Mouse (Mus musculus) embryo, embryonic 10.5 days (tissue): ENCODE data around the gene Nqo1.

Experiments used
- DNase-seq: peaks from one replicate; pipeline ENCODE4 v3.0.0-alpha.2; 2015; ENCODE audit warnings: low spot score

Nqo1 gene

DNA sequence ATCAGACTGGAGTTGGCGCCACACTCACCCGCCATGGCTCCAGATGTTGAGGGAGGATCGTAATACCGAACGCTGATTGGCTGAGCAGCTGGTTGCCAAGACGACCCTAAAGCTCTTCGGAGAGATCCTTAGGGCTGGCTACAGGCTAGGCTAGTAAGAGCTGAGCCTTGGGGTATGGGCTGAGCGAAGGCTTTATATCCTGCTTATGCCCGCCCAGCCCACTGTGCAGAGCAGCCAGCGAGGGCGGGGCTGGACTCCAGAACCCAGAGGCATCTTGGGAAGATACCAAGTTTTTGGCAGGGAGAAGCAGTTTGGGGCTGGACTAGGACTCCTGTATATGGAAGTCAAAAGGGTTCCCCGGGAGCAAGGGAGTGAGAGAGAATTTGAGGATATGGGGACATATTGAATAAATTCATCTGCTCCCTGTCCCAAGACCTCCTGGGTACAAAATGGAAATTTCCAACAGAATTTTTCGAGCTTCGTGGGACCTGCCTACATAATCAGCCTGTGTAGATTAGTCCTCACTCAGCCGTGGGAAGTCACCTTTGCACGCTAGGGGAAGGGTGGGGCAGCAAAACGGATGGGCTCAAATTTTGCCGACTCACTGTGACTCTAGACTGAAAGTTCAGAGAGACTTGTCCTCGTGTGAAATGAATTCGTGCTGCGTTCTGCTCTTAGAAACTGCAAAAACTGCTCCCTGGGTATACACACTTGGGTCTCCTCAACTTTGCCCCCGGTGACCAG is at the start of gene Nqo1:
Gene Nqo1 (minus strand): TSS at position 169 of the 744 bp plus-strand sequence.
- peak; percentile 94 for DNase-seq

DNA sequence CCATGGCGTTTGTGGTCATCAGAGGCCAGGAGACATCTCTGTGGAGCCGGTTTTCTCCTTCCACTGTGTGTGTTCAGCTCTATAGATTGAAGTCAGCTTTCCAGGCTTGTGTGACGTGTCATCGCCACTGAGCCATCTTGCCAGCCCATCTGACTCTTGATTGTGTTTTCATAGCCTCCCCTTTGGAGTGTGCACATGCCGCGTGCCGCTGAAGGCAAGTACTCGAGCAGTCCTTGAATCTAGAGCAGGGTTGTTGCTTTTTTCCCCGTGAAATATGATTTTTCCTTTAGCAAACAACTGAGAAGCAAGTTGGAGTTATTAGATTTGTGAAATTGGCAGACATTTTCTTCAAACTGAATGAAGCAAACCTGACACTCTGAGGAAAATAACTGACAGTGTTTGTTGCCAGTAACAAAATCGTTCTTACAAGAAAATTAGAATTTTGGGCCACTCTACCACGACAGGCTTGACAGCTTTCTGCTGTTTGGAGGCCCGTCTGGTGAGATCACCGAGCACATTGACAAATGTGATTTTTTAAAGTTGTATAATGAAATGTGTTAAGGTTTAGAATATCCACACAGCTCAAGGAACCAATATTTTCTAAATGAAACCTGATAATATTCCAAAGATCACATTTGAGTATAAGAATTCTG is 48.5 kb upstream of the Nqo1 start:
- no peak for DNase-seq

DNA sequence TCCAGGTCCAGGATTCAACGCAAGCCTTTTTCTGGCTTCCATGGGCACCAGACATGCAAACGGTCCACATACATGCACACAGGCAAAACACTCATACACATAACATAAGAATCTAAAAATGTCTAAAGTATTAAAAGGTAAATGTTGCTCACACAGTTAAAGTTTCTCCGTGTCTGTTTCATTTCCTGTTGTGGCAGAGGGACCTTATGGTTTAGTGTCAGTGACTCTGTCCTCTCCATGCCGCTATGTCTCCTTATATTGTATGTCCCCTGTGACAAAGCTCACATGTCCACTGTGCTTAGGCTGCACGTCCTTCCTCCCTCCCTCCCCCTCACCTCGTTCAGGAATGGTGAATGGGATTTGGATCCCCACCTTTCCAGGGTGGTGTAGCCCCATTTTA is 46.6 kb upstream of the Nqo1 start:
- DNase-seq: no peak

DNA sequence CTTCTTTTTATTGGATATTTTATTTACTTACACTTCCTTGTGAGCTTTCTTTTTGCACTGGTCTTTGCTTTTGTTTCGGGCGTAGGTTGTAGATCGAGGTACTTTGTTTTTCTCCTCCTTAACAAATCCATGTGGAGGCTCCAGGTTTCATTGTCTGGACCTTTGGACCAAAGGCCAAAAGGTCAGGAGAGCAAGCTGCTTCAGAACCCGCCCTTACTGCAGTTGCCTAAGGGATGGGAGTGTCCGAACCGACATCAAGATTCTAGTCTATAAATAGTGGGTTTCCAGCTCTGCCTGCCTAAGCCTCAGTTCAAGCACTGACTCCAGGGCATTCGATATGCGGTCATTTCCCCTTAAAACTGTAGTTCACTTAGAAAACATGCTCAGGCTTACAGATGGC is 46.1 kb upstream of the Nqo1 start:
- DNase-seq: peak; percentile 23

DNA sequence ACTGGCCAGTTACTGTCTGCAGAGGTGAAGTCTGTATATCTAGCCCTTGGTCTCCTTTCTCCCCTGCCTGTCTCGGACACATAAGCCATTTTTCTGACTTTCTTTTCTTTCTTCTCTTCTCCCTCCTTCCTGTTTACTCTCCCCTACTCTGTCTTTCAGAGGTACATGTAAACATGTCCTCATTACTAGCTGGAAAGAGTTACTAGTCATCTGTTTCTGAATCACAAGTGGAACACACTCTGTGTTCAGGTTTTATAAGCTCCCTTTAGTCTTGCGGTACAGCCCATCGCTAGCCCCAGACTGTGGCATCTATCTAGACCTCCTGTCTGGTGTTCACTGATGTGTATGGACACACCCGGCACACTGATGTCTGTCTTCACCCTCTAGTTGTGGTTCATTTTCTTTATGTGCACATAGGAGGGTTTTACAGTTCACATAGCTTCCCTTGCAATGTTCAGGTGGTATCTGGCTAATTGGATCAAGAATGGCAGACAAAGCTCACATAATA is 45.4 kb upstream of the Nqo1 start:
- DNase-seq: no peak

DNA sequence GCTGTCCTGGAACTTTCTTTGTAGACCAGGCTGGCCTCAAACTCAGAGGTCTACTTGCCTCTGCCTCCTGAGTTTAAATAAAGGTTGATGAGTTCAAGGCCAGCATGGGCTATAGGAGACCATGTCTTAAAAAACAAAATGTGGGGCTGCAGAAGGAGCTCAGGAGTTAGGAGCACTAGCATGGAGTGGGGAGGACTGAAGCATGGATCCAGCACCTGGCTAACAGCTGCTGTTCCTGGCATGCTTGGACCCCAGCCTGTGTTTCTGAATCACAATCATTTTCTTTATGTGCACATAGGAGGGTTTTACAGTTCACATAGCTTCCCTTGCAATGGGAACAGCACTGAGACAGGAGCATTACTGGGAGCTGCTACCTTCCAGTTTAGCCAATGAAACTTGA is 44.7 kb upstream of the Nqo1 start:
- no peak for DNase-seq

DNA sequence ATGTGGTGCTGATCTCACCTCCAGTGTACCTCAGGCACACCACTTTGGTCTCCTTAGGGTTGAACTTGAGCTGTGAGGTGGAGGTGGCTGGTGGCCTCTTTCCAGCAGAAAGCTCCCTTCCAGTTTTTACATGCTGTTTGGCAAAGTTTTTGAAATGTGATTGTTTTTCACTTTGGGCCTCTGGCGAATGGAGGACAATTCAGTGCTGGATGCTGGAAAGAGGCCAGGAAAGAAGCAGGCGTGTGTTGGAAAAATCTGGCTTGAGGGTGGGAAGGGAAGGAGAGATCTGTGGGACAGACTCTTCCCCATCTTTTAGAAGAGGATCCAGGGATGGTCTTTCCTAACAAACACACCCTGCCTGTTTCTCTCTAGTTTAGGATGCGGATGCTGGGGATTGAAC is 41.6 kb upstream of the Nqo1 start:
- no peak for DNase-seq

DNA sequence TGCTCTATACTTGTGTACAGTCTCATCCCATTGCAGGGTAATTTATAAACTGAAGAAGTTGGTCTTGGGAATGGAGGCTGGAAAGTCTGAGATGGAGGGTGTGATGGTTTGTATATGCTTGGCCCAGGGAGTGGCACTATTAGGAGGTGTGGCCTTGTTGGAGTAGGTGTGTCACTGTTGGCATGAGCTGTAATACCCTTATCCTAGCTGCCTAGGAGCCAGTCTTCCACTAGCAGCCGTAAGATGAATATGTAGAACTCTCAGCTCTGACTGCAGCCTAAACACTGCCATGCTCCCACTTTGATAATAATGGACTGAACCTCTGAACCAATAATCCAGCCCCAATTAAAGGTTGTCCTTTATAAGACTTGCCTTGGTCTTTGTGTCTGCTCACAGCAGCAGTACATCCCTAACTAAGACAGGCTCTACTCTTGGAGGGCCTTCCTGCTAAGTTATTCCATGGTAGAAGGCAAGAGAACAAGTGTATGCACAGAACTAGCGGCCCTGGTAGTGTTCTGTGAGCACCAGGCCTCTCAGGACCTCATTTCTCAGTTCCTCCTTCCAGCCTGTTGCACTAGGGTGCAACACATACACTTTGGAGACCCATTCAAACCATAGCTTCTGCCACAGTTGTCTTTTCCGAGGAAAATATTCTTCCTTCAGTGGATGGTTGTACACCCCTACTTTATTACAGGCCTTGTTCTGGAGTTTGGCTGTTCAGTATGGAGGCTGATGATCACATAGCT is 37.0 kb upstream of the Nqo1 start:
- DNase-seq: no peak

DNA sequence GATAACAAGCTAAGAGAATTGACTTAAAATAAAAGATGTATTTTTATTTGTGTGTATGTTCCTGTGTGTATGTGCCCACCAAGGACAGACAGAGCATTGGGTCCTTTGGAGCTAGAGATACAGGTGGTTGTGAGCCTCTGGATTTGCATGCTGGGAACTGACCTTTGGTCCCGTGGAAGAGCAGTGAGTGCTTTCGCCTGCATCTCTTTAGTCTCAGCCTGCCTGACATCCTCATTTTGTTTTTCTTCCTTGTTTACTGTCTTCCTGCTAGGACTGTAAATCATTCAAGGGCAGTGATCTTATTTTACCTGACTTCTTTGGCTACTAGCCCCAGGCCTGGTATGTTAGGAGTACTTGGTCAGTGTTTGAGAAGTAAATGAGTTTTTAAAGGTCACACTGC is 34.7 kb upstream of the Nqo1 start:
- no peak for DNase-seq

DNA sequence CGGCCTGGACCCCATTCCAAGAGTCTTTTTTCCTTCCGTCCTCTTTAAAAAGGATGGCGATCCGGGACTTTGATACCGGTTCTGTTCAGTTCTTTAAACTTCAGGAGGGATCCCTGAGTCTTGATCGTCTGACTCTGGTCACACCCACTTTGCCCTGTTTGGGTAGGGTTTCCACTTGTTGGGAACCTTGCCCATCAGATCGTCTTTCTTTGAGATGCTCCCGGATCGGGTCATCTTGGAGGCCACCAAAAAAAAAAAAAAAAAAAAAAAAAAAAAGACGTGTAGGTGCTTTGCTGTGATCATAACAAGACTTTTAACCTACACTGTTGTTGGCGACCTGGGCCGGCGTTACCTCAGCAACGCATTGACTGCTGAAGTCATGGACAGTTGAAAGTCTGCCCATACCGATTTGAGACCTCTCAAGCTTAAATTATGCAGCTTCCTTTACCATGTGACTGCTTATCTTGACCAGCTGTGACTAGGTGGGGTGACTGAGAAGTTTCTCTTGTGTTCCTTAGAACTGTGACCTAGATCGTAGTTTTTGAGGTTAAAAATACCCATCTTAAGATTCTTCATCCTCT is 33.9 kb upstream of the Nqo1 start:
- DNase-seq: peak; percentile 59

DNA sequence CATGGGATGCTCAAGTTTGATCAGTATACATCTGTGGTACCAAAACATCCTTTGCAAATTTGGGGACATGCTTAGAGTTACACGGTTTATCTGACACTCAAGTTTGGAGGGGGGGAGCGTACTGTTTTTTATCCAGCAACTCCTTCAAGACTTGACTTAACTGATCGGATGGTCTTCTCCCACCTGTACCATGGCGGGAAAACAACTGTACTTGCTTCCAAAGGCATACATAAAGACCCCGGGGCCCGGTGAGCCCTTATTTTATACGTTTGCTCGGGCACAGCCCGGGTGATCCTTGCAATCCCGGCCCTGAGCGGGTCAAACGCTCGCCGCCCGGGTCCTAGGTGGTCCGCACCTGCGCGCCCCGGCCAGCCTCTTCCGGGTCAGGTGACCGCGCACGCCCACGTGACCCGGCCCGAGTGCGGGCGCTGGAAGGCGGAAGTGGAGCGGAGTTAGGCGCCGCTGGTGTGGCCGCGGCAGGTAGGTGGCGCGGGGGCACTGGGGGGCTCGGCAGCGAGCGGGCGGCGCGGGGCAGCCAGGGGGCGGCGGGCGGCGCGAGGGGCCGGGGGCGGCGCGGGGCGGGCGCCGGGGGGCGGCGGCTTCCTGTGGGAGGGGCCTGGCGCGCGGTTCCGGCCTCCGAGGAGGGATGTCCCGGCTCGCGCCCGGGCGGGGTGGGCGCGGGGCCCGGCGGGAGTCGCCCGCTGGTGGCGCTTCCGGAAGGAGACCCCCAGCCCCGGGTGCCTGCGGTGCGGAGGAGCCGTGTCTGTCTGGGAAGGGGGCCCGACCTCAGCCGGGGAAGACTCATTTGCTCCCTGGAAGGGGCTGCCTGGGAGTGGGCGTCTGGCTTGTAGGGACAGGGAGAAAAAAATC is 33.2 kb upstream of the Nqo1 start, which contains the start of gene Wwp2:
Gene Wwp2 (plus strand): TSS at position 404 of the 870 bp plus-strand sequence.
- DNase-seq: peak; percentile 85

DNA sequence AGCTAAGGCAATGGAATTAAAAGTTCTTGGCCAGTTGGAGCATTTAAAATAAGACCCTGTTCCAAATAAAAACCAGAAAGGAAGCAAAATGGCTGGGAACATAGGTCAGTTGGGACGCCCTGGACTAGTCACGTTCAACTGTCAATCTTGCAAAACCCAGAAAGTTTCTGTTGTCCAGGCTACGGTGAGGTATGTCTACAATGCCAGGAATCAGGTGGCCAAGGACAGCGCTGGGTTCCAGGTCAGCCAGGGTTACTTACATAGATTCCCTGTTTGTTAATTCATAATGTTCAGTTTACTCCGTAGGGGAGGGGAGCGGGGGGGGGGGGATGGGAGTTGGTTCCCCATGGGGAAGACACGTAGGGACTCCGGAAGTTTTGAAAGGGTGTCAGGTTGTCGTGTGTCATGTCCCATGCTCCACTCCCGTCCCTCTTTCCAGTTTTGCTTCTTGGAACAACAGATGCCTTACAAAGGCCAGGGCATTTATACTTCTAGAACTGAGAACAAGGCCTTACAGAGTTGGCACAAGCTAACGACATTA is 32.5 kb upstream of the Nqo1 start:
- peak; percentile 17 for DNase-seq

DNA sequence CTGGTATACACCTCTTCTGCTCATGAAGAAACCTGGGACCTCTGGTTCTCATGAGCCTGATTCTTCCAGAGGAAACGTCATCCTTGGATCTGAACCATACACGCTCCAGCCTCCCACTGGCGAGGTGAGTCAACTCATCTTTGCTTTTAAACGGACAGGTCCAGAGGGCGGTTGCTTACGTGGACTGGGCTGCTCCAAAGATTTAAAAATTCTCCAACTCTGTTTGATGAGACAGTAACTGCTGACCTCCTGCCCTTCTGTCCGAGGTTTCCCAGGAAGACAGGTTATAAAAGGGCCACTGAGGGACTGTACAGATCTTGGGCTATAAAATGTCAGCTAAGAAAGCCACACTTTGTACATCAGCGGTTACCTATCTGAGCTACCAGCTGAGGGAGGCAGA is 27.8 kb upstream of the Nqo1 start:
- DNase-seq: no peak

DNA sequence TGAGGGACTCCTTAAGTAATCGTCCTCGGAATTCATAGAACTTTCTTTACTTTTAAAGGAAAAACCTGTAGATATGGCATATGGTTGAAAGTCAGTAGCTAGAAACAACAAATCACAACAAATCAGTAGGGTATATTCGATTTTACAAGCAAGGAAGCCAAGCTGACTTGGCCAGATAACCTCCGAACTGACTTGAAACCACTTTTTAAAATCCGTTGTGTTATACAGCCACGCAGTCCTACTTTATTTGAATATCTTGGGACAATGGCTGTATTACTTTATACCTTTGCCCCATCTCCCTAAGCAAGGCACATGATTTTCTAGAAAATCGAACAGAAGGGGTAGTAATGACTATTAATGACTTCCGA is 22.2 kb upstream of the Nqo1 start:
- no peak for DNase-seq

DNA sequence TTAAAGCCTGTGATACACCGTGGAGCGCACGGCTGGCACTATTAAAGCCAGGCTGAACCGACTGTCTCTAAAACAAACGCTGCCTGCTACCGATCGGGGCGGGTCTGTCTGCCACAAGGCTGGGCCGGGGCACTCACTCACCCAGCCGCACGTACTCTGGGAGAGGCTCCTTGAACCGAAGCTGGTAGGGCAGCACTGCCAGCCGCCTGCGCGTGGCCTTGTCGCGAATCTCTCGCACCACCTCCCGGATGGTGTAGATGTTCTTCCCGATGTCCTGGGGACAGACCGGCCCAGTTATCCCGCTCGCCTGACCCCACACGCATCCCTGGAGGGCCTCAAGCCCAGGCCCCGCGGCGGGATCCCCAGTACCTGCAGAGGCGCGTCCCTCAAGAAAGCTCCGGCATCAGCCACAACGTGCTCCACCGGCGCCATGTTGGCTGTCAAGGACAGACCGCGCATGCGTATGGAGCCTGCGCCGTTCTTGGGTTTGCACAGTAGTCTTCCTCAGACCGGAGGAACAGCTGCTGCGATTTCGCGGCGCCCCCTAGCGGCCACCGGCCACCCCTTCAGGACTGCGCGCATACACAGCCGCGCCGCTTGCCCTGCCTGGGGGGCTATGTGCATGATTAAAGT is 21.7 kb upstream of the Nqo1 start, which contains the start of gene Nob1:
Gene Nob1 (minus strand): TSS at position 455 of the 633 bp plus-strand sequence.
- DNase-seq: peak; percentile 98

DNA sequence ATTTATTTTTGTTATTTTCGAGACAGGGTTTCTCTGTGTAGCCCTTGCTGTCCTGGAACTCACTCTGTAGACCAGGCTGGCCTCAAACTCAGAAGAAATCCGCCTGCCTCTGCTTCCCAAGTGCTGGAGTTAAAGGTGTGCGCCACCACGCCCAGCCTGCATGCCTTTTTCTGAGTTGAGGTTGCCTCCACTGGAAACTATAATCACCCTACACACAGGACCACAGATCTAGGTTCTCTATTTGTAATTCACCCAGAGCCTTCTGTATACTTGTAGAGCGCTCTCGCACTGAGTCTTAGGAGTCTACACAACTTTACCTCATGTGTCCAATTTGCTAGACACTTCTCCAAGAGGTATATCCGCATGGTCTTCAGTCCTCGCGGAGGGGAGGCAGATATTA is 21.2 kb upstream of the Nqo1 start:
- DNase-seq: no peak

DNA sequence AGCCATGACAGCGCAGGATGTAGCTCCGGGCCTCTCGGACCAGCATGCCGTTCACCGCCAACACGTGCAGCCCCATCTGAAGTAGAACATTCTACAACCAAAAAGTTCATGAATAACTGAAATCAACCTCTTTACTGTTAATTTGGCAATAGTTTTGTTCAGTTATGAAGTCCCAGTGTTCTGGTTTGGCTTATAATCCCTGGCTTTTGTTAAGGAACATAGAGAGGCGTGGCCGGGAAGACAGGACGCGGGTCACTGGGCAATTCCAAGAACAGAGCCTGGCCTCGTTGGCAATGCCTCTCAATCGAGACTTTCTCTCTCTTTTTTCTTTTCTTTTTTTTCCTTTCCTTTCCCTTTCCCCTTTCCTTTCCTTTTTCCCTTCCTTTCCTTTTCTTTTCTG is 14.0 kb upstream of the Nqo1 start:
- DNase-seq: no peak

DNA sequence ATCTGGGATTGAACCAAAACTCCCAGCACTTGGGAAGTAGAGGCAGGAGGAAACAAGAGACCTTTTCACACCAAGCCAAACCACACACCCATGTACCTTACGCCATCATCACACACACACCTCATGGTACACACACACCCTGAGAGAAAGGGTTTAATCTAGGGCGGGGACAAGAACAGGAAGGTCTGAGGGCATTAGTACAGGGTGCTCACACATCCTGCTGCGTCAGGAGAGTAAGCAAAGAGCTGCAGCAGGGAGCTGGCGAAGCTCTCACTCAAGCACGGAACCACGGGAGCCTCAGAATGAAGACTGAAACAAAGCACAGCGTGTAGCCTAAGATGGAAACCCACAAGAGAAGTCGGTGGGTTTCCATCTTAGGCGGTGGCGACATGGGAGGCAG is 10.9 kb upstream of the Nqo1 start:
- no peak for DNase-seq

DNA sequence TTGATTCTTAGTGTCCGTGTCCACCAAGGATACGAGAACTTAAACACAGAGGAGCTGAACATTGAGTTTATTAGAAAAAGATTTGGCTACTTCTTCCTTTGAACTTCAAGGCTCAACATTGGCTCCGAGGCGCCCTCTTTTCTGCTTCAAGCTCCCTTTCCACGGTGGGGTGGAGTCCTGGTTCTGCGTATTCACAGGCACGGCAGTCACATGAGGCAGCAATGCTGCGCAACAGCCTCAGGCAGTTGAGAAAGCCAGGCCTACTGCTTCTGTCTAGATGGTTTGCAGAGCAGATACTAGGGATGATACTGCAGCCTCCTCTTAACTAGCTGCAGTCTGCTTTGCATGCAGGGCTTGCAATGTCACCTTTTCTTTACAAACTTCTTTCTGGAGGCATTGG is 9.5 kb upstream of the Nqo1 start:
- DNase-seq: no peak

DNA sequence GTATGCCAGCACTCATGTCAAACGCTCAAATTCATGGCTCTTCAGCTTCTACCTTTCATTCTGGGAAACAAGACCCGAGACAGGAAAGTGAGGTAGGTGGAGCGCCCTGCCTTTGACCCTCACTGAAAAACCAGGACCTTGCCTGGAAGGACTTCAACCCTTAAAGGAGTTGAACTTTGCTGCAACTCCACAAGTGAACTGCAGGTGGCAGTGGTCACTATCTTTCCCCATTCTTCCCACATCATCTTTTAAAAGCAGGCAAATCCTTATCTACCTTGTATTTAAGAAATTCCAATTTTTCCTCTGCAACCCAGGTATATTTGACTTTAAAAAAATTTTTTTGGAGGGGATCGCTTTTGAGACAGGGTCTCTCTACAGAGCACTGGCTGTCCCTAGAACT is 8.4 kb upstream of the Nqo1 start:
- peak; percentile 71 for DNase-seq

DNA sequence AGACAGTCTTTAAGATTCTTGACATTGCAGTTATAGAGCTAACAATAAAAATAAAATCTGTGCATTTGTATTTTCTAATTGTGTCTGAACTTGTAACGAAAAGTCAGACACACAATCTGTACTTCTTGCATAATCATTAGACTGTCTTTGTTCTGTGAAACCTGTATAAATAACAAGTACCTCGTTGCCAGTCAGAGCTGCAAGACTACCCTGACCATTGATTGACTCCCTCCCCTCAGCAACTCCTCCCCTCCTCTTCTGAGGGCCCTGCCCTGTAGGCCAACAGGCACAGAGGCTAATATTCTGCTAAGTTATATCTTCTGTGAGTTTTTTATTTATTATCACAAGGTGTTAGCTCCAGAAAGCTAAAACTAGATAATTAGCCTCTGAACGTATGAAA is 2.9 kb upstream of the Nqo1 start:
- no peak for DNase-seq
